Mouse (Mus musculus) right cerebral cortex, postnatal 14 days (tissue): ENCODE data around the gene Acmsd.

Source experiments
- DNase-seq: peaks from one replicate; pipeline ENCODE4 v3.0.0; 2022

Acmsd gene

GRCm38 (mm10) chr1:127776246-127776645 is 47.0 kb downstream of the Acmsd start:
- no peak for DNase-seq

- DNase-seq, result no peak
These were observed 49.4 kb downstream of the Acmsd start for GRCm38 (mm10) chr1:127778611-127779010.

- DNase-seq, result no peak
These were observed 50.9 kb downstream of the Acmsd start for GRCm38 (mm10) chr1:127780142-127780541.

- no peak for DNase-seq
These were observed 51.6 kb downstream of the Acmsd start for GRCm38 (mm10) chr1:127780849-127781248.

GRCm38 (mm10) chr1:127783862-127784261 is 54.6 kb downstream of the Acmsd start:
- no peak for DNase-seq

- no peak for DNase-seq
These were observed 56.7 kb downstream of the Acmsd start for GRCm38 (mm10) chr1:127785882-127786281.

GRCm38 (mm10) chr1:127788943-127789342 is 59.7 kb downstream of the Acmsd start:
- no peak for DNase-seq

GRCm38 (mm10) chr1:127793459-127793858 is 64.2 kb downstream of the Acmsd start:
- DNase-seq, result no peak

GRCm38 (mm10) chr1:127795087-127795769 is 66.0 kb downstream of the Acmsd start:
- DNase-seq, result no peak

- no peak for DNase-seq
These were observed 67.1 kb downstream of the Acmsd start for GRCm38 (mm10) chr1:127796341-127796740.

GRCm38 (mm10) chr1:127796752-127797151 is 67.5 kb downstream of the Acmsd start:
- no peak for DNase-seq

- no peak for DNase-seq
These were observed 73.7 kb downstream of the Acmsd start for GRCm38 (mm10) chr1:127802916-127803315.

GRCm38 (mm10) chr1:127808671-127809070 is 79.5 kb downstream of the Acmsd start:
- DNase-seq, result no peak

- DNase-seq, result no peak
These were observed 83.7 kb downstream of the Acmsd start for GRCm38 (mm10) chr1:127812929-127813328.

- DNase-seq, result no peak
These were observed 87.2 kb downstream of the Acmsd start for GRCm38 (mm10) chr1:127816381-127816780.
